Mouse (Mus musculus) lung, adult 2 months (tissue): Measurements from ENCODE around the gene Stxbp1. TPM values are rescaled to one million over a fixed set of nuclear protein-coding genes. Genes with fewer than 3 reads are reported as not detected.

Source experiments
- DNase-seq: peaks from one replicate; pipeline ENCODE4 v3.0.0; 2022
- H3K4me1 ChIP-seq: fragments of 200-500 bp; 2 replicates; pipeline ENCODE4 v1.6.1; 2011; ENCODE audit warnings: low read length; ENCODE audit not compliant: control insufficient read depth, insufficient read depth
- H3K4me3 ChIP-seq: fragments of 200-500 bp; replicated peaks from 2 replicates; pipeline ENCODE3; 2011; ENCODE audit warnings: low read depth, mild to moderate bottlenecking, control low read depth, low read length; ENCODE audit errors: extremely low read depth
- CTCF ChIP-seq: fragments of 200-500 bp; IDR thresholded peaks from 2 replicates; pipeline ENCODE4 v1.5.1; 2011; ENCODE audit warnings: mild to moderate bottlenecking, low read length, control low read depth; ENCODE audit not compliant: insufficient read depth
- POLR2A ChIP-seq: fragments of 200-500 bp; IDR thresholded peaks from 2 replicates; pipeline ENCODE4 v1.6.1; 2011; ENCODE audit warnings: low read depth, mild to moderate bottlenecking, control low read depth, low read length, borderline replicate concordance; ENCODE audit errors: extremely low read depth
- WGBS: fragments of 180-500 bp; shearing (Covaris S2); methylation state at CpG from one replicate; pipeline ENCODE4 v1.1.7; 2018; 5-methylcytosine and 5-hydroxymethylcytosine counted together
- polyA plus RNA-seq: library from polyadenylated mRNA; depleted of rRNA; stranded (reverse); fragments of >200 nt; gene quantifications from 2 replicates; pipeline ENCODE4 v1.2.3, GENCODE M21; 2012

Gene Stxbp1
- polyA plus RNA-seq, 1 experiment: 37.9 TPM

- 47% methylated on average over 8 of the region's 8 CpGs for WGBS
- DNase-seq: no peak
- Histone ChIP-seq H3K4me1 (peaks cover 6% of the 10 kb centered on the region; the same call in 1 of the 2 replicates), H3K4me3 (no peak overlapping the region)
- TF ChIP-seq POLR2A (no peak), CTCF (no peak)
Observed at GRCm38 (mm10) chr2:32824181-32824580, 22.9 kb downstream of the Stxbp1 start.

GRCm38 (mm10) chr2:32823579-32824154 lies 23.4 kb downstream of the Stxbp1 start:
- H3K4me3 ChIP-seq: no peak overlapping the region
- 75% methylated on average over 8 of the region's 8 CpGs for WGBS

GRCm38 (mm10) chr2:32823153-32823552 lies 23.9 kb downstream of the Stxbp1 start:
- no peak for DNase-seq
- TF ChIP-seq POLR2A: no peak
- TF ChIP-seq CTCF: no peak
- Histone ChIP-seq H3K4me1 (peaks cover 6% of the 10 kb centered on the region; the same call in 1 of the 2 replicates), H3K4me3 (no peak overlapping the region)
- WGBS: 45% methylated on average over 11 of the region's 11 CpGs

More at GRCm38 (mm10) chr2:32823579-32824154, 23.4 kb downstream of the Stxbp1 start:
- H3K4me1 ChIP-seq: peaks cover 6% of the 10 kb centered on the region; the same call in 1 of the 2 replicates
- no peak for TF ChIP-seq POLR2A
- no peak for TF ChIP-seq CTCF
- no peak for DNase-seq

- 80% methylated on average over 6 of the region's 6 CpGs for WGBS
- no peak for DNase-seq
- Histone ChIP-seq H3K4me3 (no peak overlapping the region), H3K4me1 (peaks cover 6% of the 10 kb centered on the region; the same call in 1 of the 2 replicates)
- TF ChIP-seq CTCF: no peak
- TF ChIP-seq POLR2A: no peak
Observed at GRCm38 (mm10) chr2:32822643-32823042, 24.4 kb downstream of the Stxbp1 start.

GRCm38 (mm10) chr2:32821041-32821802 lies 25.8 kb downstream of the Stxbp1 start:
- H3K4me3 ChIP-seq: no peak overlapping the region
- peak; percentile 41 for DNase-seq
- 61% methylated on average over 11 of the region's 11 CpGs for WGBS
- peaks cover 9% of the 10 kb centered on the region; the same call in 1 of the 2 replicates for H3K4me1 ChIP-seq
- TF ChIP-seq CTCF (peak; percentile 52), POLR2A (no peak)

GRCm38 (mm10) chr2:32818208-32818607 lies 28.8 kb downstream of the Stxbp1 start:
- no peak for TF ChIP-seq POLR2A
- TF ChIP-seq CTCF: no peak
- Histone ChIP-seq H3K4me3 (no peak overlapping the region), H3K4me1 (peaks cover 6% of the 10 kb centered on the region; the same call in 1 of the 2 replicates)
- 91% methylated on average over 5 of the region's 5 CpGs for WGBS
- no peak for DNase-seq

GRCm38 (mm10) chr2:32817589-32817988 lies 29.5 kb downstream of the Stxbp1 start:
- 75% methylated on average over 7 of the region's 7 CpGs for WGBS
- Histone ChIP-seq H3K4me1 (peaks cover 5% of the 10 kb centered on the region; the same call in 1 of the 2 replicates), H3K4me3 (no peak overlapping the region)
- TF ChIP-seq POLR2A: no peak
- TF ChIP-seq CTCF: no peak
- DNase-seq: no peak

GRCm38 (mm10) chr2:32816946-32817581 lies 30.0 kb downstream of the Stxbp1 start:
- WGBS: 40% methylated on average over 17 of the region's 17 CpGs
- peaks cover 5% of the 10 kb centered on the region; the same call in 1 of the 2 replicates for H3K4me1 ChIP-seq
- no peak for DNase-seq
- TF ChIP-seq CTCF (no peak), POLR2A (no peak)
- no peak overlapping the region for H3K4me3 ChIP-seq

GRCm38 (mm10) chr2:32816497-32816896 lies 30.5 kb downstream of the Stxbp1 start:
- peaks cover 5% of the 10 kb centered on the region; the same call in 1 of the 2 replicates for H3K4me1 ChIP-seq
- 93% methylated on average over 2 of the region's 2 CpGs for WGBS
- TF ChIP-seq CTCF: no peak
- TF ChIP-seq POLR2A: no peak

More at GRCm38 (mm10) chr2:32816497-32816896, 30.5 kb downstream of the Stxbp1 start:
- H3K4me3 ChIP-seq: no peak overlapping the region
- DNase-seq: no peak
